Mouse (Mus musculus) cerebellum, adult (tissue): ENCODE data around the gene Pomgnt1.
A peak's percentile ranks its signal among the peaks of the same experiment; 100 is the strongest.

Experiments
- ATAC-seq: cut with Nextera tagmentation; 2 replicates; pipeline ENCODE4 v1.9.2; 2017; ENCODE audit warnings: mild to moderate bottlenecking, moderate library complexity, mixed read lengths; ENCODE audit not compliant: insufficient number of reproducible peaks, low FRiP score, low TSS enrichment

Pomgnt1 gene

GRCm38 (mm10) chr4:116134990-116135389 lies 11.3 kb downstream of the Pomgnt1 start:
- no peak for ATAC-seq

GRCm38 (mm10) chr4:116137421-116137996 lies 13.9 kb downstream of the Pomgnt1 start:
- no peak for ATAC-seq

- ATAC-seq, result no peak
Measured at GRCm38 (mm10) chr4:116140801-116141574, 17.3 kb downstream of the Pomgnt1 start.

GRCm38 (mm10) chr4:116141736-116142135 lies 18.1 kb downstream of the Pomgnt1 start:
- ATAC-seq, result no peak

GRCm38 (mm10) chr4:116142269-116142668 lies 18.6 kb downstream of the Pomgnt1 start:
- ATAC-seq, result no peak

GRCm38 (mm10) chr4:116143317-116143811 lies 19.7 kb downstream of the Pomgnt1 start:
- peak; percentile 91 for ATAC-seq

- peak; percentile 12; the same call in 1 of the 2 replicates for ATAC-seq
Measured at GRCm38 (mm10) chr4:116143891-116144717, 20.5 kb downstream of the Pomgnt1 start.

GRCm38 (mm10) chr4:116149812-116150155 lies 26.1 kb downstream of the Pomgnt1 start:
- ATAC-seq, result peak; percentile 15; the same call in 1 of the 2 replicates

GRCm38 (mm10) chr4:116150156-116150861 lies 26.7 kb downstream of the Pomgnt1 start:
- ATAC-seq, result peak; percentile 86

- ATAC-seq, result no peak
Measured at GRCm38 (mm10) chr4:116150862-116151221, 27.2 kb downstream of the Pomgnt1 start.

GRCm38 (mm10) chr4:116151238-116151637 lies 27.6 kb downstream of the Pomgnt1 start, which contains the start of gene Lurap1:
TSS of gene Lurap1 (minus strand) at chr4:116151338.
- no peak for ATAC-seq

- no peak for ATAC-seq
Measured at GRCm38 (mm10) chr4:116152702-116153101, 29.1 kb downstream of the Pomgnt1 start.

GRCm38 (mm10) chr4:116157882-116158281 lies 34.2 kb downstream of the Pomgnt1 start:
- ATAC-seq, result no peak

- no peak for ATAC-seq
Measured at GRCm38 (mm10) chr4:116159912-116160311, 36.3 kb downstream of the Pomgnt1 start.

- ATAC-seq, result no peak
Measured at GRCm38 (mm10) chr4:116160769-116161168, 37.1 kb downstream of the Pomgnt1 start.

- ATAC-seq, result no peak
Measured at GRCm38 (mm10) chr4:116162142-116162541, 38.5 kb downstream of the Pomgnt1 start.

GRCm38 (mm10) chr4:116164759-116165554 lies 41.3 kb downstream of the Pomgnt1 start:
- ATAC-seq, result no peak

GRCm38 (mm10) chr4:116165708-116166407 lies 42.2 kb downstream of the Pomgnt1 start:
- ATAC-seq, result no peak

- ATAC-seq, result no peak
Measured at GRCm38 (mm10) chr4:116167404-116167803, 43.8 kb downstream of the Pomgnt1 start, which contains the start of gene Tspan1. TSS of gene Tspan1 (minus strand) at chr4:116167601.
